Mouse (Mus musculus) embryonic fibroblast, embryonic 13.5 days (primary cell): ENCODE data around the gene Zfp961.
A peak's percentile ranks its signal among the peaks of the same experiment; 100 is the strongest.

Source experiments
- CTCF ChIP-seq: IDR thresholded peaks from 2 replicates; pipeline ENCODE4 v1.5.1; 2011; ENCODE audit warnings: mild to moderate bottlenecking, control low read depth, low read length, moderate library complexity, borderline replicate concordance; ENCODE audit not compliant: insufficient read depth
- POLR2A ChIP-seq: IDR thresholded peaks from 2 replicates; pipeline ENCODE4 v1.6.1; 2011; ENCODE audit warnings: low read depth, mild to moderate bottlenecking, control low read depth, low read length, moderate library complexity

- no peak for TF ChIP-seq CTCF
- TF ChIP-seq POLR2A = peak; percentile 86
Measured at GRCm38 (mm10) chr8:71950482-71951221, at the start of gene Zfp961.
